Mouse (Mus musculus) spleen, adult 2 months (tissue): Measurements from ENCODE around the gene Cdh18.

Experiments used
- CTCF ChIP-seq: fragments of 200-500 bp; IDR thresholded peaks from 2 replicates; pipeline ENCODE4 v1.5.1; 2011; ENCODE audit warnings: mild to moderate bottlenecking, inconsistent platforms; ENCODE audit not compliant: insufficient read depth, insufficient read length, insufficient replicate concordance; ENCODE audit errors: extremely low read depth
- POLR2A ChIP-seq: fragments of 200-500 bp; IDR thresholded peaks from 2 replicates; pipeline ENCODE4 v1.6.1; 2011; ENCODE audit warnings: low read depth, low read length, inconsistent platforms

DNA sequence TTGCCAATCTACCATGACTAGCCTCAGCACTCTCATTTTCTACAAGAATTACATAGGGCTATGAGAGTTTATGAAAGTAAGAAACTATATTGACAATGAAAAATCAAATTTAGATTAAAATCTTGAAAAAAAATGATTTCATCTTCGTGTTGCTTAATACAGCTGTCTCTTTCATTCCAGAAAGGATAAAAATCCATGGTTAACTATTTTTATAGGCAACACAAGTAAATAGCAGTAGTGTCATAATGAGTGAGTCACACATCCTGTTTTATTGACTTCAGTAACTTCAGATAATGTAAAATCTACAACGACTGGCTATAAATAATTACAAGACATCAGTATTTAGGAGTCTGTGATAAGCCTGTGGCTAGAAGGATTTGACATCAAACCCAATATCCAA is 960.9 kb downstream of the Cdh18 start:
- TF ChIP-seq CTCF (no peak), POLR2A (no peak)
